In genomic region chr7:88054224-88054938, GRCm38 (mm10) we compare ENCODE assay signal across 18 mouse cellular contexts.
"Had no signal": no experiment of that assay in that cellular context is flagged by ENCODE, and none has a peak within 500 bp of the region (broad histone marks: within the 10 kb centered on the region; RNA-seq: fewer than 3 reads in every experiment).

No protein-coding gene starts in this region.

- H3K4me2 ChIP-seq: limb, embryonic 13.5 days; liver, embryonic 11.5 days; liver, embryonic 15.5 days; lung, embryonic 14.5 days; midbrain, embryonic 15.5 days; neural tube, embryonic 13.5 days; stomach, embryonic 15.5 days had no signal

- H3K9me3 ChIP-seq: limb, embryonic 13.5 days; liver, embryonic 15.5 days; midbrain, embryonic 10.5 days; midbrain, embryonic 15.5 days; neural tube, embryonic 13.5 days; stomach, embryonic 15.5 days had no signal

- H3K27ac ChIP-seq: layer of hippocampus, adult 2 months; limb, embryonic 13.5 days; liver, embryonic 15.5 days; midbrain, embryonic 10.5 days; midbrain, embryonic 15.5 days; neural tube, embryonic 13.5 days; stomach, embryonic 15.5 days had no signal

- ATAC-seq: intestine, postnatal 0 days; midbrain, embryonic 15.5 days had no signal

- H3K27me3 ChIP-seq: limb, embryonic 13.5 days; liver, embryonic 15.5 days; midbrain, embryonic 15.5 days; neural tube, embryonic 13.5 days; stomach, embryonic 15.5 days had no signal

- H3K9ac ChIP-seq: limb, embryonic 13.5 days; liver, embryonic 15.5 days; lung, embryonic 14.5 days; midbrain, embryonic 15.5 days; neural tube, embryonic 13.5 days; stomach, embryonic 15.5 days had no signal

- H3K4me3 ChIP-seq: layer of hippocampus, adult 2 months; limb, embryonic 13.5 days; liver, embryonic 15.5 days; midbrain, embryonic 10.5 days; midbrain, embryonic 15.5 days; neural tube, embryonic 13.5 days; stomach, embryonic 15.5 days had no signal

- DNase-seq: kidney, adult 9 months; kidney, postnatal 10 days; kidney, postnatal 4 days; left cerebral cortex, postnatal 4 days; lung, embryonic 14.5 days; lung, postnatal 14 days; retina, postnatal 1 day; right cerebral cortex, postnatal 4 days; spleen, adult 18-20 months had no signal

- H3K36me3 ChIP-seq: limb, embryonic 13.5 days; liver, embryonic 15.5 days; midbrain, embryonic 10.5 days; midbrain, embryonic 15.5 days; neural tube, embryonic 13.5 days; stomach, embryonic 15.5 days had no signal

- H3K4me1 ChIP-seq: limb, embryonic 13.5 days; liver, embryonic 15.5 days; midbrain, embryonic 10.5 days; midbrain, embryonic 15.5 days; neural tube, embryonic 13.5 days; stomach, embryonic 15.5 days had no signal
